Mouse (Mus musculus) kidney, postnatal 10 days (tissue): ENCODE results near the gene Faiml.
A peak's percentile ranks its signal among the peaks of the same experiment; 100 is the strongest.

Experiments used
- DNase-seq: peaks from one replicate; pipeline ENCODE4 v3.0.0; 2021; ENCODE audit warnings: mixed read lengths

Gene Faiml

DNA sequence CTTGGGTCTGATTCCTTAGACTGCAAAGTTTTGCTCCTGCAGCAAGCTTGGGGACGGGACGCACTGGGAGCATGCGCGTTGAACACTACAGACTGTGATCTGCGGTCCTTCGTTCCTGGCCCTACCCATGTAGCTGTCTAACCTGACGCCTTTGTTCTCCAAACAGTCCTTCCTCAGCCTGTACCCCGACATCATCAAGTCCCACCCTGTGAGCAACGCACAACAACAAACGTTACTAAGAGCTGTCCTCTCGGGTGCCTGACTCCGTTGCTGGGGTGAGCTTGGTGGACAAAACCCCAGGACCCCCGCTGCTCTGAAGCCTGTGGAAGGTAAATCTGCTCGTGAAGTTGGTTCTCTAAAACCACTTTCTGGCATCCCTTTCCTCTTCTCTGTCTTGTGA, at the start of gene Faiml:
Gene Faiml (minus strand): TSS at position 101 of the 400 bp plus-strand sequence.
- DNase-seq = no peak

GRCm38 (mm10) chr9:99258891-99259290, 21.9 kb upstream of the Faiml start:
- DNase-seq = no peak

- DNase-seq = no peak
Observed at GRCm38 (mm10) chr9:99256821-99257220, 19.8 kb upstream of the Faiml start.

- no peak for DNase-seq
Observed at GRCm38 (mm10) chr9:99256206-99256605, 19.2 kb upstream of the Faiml start.

- no peak for DNase-seq
Observed at GRCm38 (mm10) chr9:99253861-99254260, 16.8 kb upstream of the Faiml start.

- no peak for DNase-seq
Observed at GRCm38 (mm10) chr9:99248906-99249305, 11.9 kb upstream of the Faiml start.

DNA sequence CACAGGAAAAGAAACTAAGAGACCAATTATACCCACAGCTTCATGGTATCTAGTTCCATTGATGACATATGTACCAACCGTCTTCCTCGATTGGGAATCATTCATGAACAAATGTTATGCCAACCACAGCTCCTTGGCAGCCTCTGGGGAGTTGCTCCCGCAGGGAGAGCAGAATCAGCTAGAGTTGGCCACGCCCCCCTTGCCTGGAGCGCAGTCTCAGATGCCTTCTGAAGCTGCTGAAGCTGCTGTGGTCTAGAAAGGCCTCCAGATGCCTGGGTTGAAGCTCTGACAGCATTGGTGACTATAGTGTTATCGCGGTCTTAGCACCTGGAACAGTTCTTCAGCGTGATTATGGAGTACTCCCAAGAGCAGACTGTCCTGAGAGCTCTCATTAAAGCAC, 11.3 kb upstream of the Faiml start:
- peak; percentile 17 for DNase-seq

- DNase-seq = peak; percentile 8
Observed at GRCm38 (mm10) chr9:99243895-99244293, 6.9 kb upstream of the Faiml start.

- DNase-seq = peak; percentile 98
Observed at GRCm38 (mm10) chr9:99243190-99243894, 6.3 kb upstream of the Faiml start, which contains the start of gene Cep70. TSS of gene Cep70 (plus strand) at chr9:99243367.

DNA sequence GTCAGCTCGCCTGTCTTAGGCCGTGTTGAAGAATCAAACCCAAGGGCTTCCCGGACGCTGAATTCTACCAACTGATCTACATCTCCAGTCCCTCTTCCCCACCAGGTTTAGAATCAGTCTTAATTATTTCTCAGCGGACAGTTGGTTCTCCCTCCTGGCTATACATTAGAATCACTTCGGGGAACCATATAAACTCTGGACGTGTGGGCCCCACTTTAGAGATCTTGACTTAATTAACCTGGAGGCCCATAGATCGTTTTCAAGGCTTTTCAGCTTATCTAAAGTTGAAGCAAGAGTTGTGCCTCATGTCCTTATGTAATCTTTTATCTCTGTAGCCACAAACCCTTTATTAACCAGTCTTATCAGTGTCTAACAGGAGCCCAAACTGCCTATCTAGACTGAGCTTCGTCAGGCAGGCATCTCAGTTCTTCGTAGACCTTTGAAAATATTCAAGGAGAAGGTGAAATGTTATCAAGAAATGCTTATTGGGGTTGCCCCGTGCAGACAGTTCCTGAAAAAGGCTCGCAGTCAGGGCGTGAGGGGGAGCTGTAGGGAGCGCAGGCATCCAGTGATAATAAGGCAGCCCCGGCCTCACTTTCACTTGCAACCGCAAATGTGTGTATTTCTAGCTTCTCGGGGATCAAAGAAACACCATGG, 5.6 kb upstream of the Faiml start:
- no peak for DNase-seq

DNA sequence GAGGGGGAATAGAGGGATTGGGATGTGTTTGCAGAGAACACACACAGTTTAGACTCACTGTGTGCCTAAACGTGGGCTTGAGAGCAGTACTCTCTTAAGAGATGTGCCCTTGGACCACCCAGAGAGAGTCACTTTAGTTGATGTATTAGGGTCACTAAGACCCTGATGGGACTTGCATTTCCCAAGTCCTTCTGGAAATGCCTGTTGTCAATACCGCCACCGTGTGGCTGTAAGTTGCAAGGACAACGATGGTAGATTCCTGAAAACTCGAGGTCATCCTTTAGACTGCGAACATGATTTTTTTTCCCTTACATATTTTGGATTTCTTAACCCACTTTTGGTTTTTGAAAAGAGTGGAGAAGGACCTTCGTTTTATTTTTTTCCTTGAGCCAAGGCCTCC, 5.0 kb upstream of the Faiml start:
- peak; percentile 65 for DNase-seq

DNA sequence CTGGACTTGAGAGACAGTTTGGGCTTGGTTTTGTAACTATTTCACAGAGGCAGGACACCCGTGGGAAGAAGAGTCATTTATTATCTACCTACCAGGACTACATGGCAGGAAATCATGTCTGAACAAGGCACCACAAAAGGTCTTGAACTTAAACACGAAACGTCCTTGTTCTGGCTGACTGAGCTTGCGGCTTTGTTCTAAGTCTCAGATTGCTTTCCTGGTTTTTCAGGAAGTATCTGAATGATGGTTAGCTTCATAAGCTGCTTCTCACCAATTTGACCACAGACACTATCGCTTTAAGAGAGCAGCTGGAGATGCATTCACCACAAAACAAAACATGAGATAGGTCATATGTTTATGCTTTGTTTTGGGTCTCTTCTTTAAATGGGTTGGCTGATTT, 3.5 kb upstream of the Faiml start:
- DNase-seq = no peak

DNA sequence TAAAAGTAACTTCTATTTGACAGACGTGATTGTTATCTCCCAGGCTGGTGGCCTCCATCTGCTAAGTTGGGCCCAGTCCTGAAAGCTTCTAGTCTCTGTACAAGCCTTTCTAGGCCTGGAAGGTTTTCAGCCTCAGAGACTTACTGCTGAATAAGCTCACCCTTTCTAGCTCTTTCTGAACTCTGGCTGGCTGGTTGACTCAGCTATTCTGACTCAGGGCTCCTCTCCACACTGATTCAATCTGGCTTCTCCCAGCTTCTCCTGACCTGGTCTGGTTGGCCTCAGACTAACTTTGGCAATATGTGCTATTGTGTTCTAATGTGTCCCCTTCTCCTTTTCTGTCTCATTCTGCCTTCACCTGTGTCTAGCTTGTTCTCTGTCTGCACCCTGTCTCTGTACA, 2.2 kb upstream of the Faiml start:
- DNase-seq = no peak

- DNase-seq = no peak
Observed at GRCm38 (mm10) chr9:99238276-99238675, 1.2 kb upstream of the Faiml start.

DNA sequence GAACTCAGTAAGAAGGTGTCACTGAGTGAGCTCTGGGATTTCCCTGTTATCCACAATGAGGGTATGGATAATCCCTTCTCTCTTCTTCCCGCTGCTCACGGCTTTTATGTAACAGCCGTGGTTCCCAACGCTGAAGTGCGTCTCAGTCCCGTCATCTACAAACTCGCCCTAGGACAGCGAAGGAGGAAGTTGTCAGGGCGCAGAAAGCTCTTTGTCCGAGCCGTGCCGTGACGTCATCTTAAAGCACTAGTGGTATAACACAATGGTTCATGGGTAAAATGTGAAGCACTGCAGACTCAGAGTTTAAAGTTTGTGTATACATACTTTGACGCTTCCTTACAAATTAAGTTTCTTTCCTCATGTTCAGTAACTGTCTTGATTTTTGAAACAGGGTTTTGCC, 7.6 kb downstream of the Faiml start:
- no peak for DNase-seq

DNA sequence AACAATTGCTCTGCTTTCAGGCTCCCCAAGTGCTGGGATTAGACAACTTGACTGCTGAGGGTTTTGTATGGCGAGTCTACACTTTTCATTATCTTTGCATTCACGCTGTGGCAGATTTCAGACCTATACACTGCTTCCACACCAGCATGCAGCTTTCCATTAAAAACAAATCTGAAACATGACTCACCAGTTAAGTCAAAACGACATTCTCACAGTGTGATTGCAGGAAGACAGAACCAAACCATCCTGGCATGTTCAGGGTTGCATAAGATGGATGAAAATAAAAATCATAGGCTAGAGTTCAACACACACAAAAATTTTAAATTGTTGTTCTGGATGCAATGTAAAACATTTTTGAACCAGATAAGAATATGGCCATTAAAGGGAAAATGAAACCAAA, 12.5 kb downstream of the Faiml start:
- DNase-seq = no peak

DNA sequence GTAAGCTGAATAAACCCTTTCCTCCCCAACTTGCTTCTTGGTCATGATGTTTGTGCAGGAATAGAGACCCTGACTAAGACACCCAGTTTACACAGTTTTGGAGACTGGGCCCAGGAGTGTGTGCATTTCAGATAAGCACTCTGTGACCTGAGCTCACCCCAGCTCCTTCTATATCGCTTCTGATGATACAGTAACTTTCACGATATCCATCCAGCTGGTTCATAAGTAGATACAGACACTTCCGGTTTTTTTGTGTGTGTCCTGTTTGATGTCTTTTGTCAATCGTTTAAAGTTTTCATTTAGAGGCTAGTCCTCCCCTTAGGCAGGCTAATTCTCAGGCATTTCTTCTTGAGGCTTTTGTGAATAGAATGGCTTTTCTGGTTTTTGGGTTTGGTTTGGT, 15.4 kb downstream of the Faiml start:
- no peak for DNase-seq

- DNase-seq = peak; percentile 88
Observed at GRCm38 (mm10) chr9:99217999-99218719, 18.9 kb downstream of the Faiml start.

GRCm38 (mm10) chr9:99216182-99216581, 20.9 kb downstream of the Faiml start:
- DNase-seq = no peak

DNA sequence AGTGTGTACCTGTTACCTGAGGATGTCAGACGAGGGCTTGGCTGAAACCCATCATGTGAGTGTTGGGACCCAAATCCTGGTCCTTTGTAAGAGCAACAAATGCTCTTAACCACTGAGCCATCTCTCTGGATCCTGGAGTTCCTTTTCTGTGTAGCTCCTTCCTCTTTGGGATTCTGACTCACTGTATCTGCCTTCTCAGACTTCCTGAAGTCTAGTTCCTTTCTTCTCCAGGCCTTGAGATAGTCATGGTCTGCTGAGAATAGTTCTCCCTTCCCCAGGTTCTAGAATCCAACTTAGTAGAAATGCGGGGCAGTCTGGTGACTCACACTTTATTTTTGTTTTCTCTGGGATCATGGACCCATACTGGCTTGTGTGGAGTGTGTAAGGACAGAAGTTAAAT, 24.4 kb downstream of the Faiml start:
- DNase-seq = no peak

- no peak for DNase-seq
Observed at GRCm38 (mm10) chr9:99183043-99183670, 53.9 kb downstream of the Faiml start.

DNA sequence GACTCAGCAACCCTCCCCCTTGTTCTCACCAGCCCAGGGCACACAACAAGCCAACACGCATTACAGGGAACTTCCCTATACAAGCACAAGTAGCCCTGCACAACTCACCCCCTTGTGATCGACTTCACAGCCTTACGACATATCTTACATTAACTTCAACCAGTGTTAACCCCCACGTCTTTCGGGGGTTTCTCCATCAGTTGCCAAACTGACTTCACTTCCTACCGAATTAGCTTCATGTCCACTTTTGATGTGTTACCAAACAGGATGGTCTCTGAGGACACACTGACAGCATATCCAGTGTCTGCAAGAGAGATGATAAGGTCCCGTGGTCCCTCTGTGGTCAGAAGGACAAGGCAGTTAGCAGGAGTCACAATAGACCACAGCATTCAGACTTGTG, 54.9 kb downstream of the Faiml start:
- no peak for DNase-seq

DNA sequence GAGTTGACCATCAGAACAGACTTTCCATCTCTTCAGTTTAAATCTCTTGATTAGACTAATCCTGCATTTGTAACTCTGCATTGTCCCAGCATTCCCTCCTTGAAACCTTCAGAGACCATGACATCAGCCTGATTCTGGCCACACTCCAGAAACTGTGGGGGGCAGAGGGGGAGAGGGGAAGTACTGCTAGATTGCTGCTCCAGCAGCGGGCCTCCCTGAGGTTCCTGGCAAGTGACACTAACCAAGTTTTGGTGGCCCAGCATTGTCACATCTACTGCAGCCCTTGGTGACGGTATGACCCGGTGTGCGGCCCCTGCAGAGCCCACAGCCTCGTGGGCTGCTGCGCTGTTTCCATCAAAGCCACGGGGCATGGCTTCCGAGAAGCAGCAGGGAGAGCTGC, 56.8 kb downstream of the Faiml start:
- peak; percentile 13 for DNase-seq
